Mouse (Mus musculus) urinary bladder, postnatal 25 days (tissue): Measurements from ENCODE around the gene Rabgef1.

Experiments
- DNase-seq: peaks from one replicate; pipeline ENCODE4 v3.0.0; 2022; ENCODE audit warnings: low spot score

Rabgef1 gene

GRCm38 (mm10) chr5:130171423-130171954 lies at the start of gene Rabgef1:
Rabgef1 (plus strand) TSS chr5:130171798.
- peak; percentile 92 for DNase-seq

DNA sequence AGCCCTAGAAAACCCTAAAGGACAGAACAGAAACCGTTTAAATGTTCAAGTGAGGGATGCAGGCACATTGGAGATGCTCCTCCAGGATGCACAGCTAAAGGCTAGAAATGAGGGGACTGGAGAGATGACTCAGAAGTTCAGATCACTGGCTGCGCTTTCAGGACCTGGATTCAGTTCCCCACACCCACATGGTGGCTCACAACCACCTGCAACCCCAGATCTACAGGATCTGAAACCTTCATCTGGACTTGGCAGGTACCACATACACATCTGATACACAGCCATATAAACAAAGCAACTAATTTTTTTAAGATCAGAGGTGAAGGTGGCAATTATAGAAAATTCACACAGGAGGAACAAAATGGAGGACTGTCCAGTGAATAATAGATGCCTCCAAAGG lies 49.2 kb upstream of the Rabgef1 start:
- no peak for DNase-seq

DNA sequence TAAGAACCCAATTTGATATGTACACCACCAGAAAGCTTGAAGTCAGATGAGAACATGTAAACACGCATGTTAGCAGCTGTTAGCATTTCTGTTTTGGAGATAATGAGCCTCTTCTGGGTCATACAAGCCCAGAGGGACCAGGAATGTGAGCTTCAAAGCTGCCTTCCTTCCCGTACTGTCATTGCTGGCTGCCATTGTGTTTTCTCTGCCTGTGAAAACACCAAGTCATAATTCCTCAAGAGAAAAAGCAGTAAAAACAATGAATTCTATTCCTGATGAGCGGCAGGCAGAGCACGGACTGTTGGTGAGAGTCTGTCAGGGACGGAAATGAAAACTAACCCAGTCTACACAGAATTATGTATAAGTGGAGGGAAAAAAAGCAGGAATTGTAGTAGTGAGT lies 47.3 kb upstream of the Rabgef1 start:
- no peak for DNase-seq

GRCm38 (mm10) chr5:130128686-130129523 lies 42.7 kb upstream of the Rabgef1 start:
- no peak for DNase-seq

DNA sequence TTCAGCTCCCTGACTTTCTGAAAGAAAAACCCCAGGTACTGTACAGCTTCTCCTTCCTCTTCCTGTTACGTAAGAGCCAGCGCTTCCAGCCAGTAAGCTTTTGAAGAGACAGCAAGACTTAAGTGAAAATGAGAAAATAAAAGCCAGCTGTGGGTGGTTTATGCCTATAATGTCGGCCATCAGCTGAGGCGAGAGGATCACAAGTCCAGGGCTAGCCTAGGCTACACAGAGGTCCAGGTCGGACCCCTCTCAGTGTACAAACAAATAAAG lies 42.1 kb upstream of the Rabgef1 start:
- no peak for DNase-seq

DNA sequence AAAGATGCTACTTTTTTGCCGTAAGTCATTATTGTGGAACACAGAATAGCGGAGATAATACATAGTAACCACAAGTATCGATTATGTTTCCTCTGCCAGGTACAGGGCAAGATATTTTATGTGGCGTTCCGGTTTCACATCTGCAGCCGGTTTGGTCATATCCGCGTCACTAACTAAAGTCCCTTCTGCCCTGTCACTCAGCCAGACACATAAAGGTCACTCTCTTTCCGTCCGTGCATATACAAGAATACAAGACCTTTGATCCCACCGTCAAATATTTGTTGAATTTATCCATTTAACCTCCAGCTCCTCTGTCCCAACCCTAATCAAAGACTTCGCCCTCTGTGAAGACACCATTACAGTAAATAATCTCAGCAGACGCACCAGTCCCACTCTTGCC lies 35.0 kb upstream of the Rabgef1 start:
- no peak for DNase-seq

DNA sequence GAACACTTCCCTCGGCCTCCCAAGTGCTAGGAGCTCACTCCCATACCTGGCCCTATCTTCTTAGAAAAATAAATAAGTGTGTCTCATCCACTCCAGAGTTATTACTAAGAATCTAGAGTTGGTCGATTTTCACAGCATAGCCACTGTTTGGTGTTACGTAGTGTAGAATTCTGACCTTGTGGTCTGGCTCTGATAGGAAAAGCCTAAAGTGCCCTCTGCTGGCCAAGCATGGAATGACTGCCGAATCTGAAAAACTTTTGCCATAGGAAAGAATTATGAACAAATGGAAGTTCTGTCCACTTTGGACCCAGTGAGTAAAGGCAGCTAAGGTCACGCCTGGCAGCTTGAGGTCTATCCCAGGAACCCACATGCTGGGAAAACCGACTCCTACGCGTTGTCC lies 32.2 kb upstream of the Rabgef1 start:
- peak; percentile 79 for DNase-seq

- DNase-seq, result no peak
Observed at GRCm38 (mm10) chr5:130141138-130141537, 30.5 kb upstream of the Rabgef1 start.

- no peak for DNase-seq
Observed at GRCm38 (mm10) chr5:130142041-130142440, 29.6 kb upstream of the Rabgef1 start.

DNA sequence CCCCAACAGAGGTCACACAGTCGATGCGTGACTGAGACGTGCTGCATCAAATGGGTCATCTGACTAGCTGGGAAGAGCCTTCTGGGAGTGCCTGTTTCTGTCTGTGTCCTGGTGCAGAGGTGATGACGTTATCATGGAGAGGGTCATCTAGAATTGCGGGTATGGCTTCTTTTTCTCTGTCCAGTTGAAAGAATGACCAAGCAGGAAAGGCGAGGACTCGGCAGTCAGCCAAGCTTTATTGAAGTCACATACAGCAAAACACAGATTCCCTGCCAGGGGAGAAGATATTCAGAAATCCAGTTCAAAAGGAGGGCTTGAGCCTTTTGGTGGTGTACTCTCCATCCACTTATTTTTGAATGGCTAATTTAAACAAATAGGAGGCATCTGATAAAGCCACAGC lies 28.5 kb upstream of the Rabgef1 start:
- no peak for DNase-seq

- peak; percentile 27 for DNase-seq
Observed at GRCm38 (mm10) chr5:130143977-130144333, 27.6 kb upstream of the Rabgef1 start.

GRCm38 (mm10) chr5:130144334-130145312 lies 27.0 kb upstream of the Rabgef1 start, which contains the start of gene Kctd7:
Kctd7 (plus strand) TSS chr5:130144861.
- DNase-seq, result peak; percentile 90

GRCm38 (mm10) chr5:130145961-130146360 lies 25.6 kb upstream of the Rabgef1 start:
- DNase-seq, result no peak

GRCm38 (mm10) chr5:130149726-130150310 lies 21.8 kb upstream of the Rabgef1 start:
- no peak for DNase-seq

DNA sequence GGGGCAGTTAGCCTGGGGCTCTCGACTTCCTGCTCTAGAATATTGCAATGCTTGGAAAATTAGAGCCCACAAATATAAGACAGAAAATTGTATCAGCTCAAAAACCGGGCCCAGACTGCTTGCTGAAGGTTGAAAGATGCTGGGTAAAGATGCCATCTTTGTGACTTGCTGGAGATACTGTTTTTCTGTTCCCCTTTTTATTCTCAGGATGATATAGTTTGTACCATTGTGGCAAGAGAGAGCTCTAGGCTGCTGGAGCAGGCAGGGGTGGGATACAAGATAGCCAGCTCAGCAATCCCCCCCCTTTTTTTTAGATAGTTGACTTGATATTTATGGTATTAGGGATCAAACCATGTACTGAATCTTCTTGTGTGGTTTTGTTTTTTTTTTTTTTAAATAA lies 17.3 kb upstream of the Rabgef1 start:
- DNase-seq, result no peak

DNA sequence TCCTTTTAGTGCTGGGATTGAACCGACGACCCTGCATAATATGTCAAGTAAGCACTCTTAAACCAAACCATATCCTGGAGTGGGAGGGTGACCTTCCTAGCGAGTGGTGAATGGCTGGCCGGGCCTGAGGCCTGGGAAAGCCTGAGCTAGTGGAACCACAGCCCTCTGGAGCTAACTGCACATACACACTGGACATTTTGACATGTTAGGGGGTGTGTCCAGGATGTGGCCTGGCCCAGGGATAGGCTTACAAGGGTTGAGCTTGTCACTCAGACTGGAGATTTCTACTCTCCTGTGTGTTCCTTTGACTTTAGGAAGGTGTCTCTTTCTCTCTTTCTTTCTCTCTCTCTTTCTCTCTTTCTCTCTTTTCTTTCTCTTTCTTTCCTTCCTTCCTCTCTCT lies 13.1 kb upstream of the Rabgef1 start:
- no peak for DNase-seq

- DNase-seq, result no peak
Observed at GRCm38 (mm10) chr5:130159761-130160201, 11.8 kb upstream of the Rabgef1 start.

DNA sequence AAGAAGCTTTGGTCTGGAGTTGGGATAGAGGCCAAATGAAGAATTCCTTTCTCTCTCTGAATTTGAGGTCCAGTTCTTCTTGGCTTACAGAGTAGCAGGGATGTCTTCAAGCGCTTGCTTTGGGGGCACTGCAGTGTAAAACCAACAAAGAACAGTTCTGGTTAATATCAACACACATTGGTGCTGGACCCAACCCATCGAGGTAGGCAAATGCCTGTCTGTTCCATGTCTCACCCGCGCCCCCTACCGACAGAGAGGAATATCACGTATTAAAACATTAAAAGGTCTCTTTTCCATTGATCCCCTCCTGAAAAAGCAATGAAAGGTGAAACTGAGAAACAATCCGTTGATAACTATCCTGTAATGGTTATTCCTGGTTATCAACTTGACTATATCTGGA lies 7.9 kb upstream of the Rabgef1 start:
- peak; percentile 86 for DNase-seq

DNA sequence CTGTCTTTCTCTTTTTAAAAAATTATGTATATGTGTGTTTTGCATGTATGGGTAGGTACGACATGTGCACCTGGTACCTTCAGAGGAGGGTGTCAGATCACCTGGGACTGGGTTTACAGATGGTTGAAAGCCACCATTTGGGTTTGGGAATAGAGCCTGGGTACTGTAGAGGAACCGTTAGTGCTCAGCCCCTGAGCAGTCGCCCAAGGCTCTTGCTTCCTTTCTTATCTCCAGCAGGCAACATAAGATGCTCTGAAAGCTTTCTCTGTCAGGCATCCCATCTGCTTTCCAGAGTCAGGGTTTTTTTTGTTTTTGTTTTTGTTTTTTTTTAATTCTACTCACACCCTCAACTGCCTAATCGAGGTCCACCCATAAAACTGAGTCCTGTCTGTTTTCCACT lies 6.4 kb upstream of the Rabgef1 start:
- no peak for DNase-seq

DNA sequence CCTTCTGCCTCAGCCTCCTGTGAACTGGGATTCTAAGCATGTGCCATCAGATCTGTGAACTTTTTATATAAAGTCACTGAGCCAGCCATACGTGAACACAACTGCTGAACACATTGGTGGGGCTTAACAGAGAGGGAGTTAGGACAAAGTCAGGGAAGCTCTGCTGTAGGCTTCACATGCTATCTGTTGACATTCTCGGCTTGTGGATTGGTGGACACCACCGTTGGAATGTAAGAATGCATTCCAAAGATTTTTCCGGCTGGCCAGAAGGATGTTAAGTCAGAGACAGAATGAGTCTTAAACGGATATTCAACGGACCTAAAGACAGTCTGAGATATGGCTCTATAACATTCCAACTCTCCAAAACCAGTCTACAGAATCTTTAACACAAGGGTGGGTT lies 2.5 kb upstream of the Rabgef1 start:
- no peak for DNase-seq

- DNase-seq, result no peak
Observed at GRCm38 (mm10) chr5:130170666-130171422, 754 bp upstream of the Rabgef1 start.
